Mouse (Mus musculus): ENCODE results near the gene Arl6ip4.

Gene Arl6ip4

GRCm38 (mm10) chr5:124093120-124093794 is 22.6 kb upstream of the Arl6ip4 start:
- intact Hi-C loops (cut with DNase I): no loop called here

- intact Hi-C loops (cut with DNase I): no loop called here
Observed at GRCm38 (mm10) chr5:124093852-124094604, 21.9 kb upstream of the Arl6ip4 start.

- intact Hi-C loops (cut with DNase I): no loop called here
Observed at GRCm38 (mm10) chr5:124095077-124095581, 20.8 kb upstream of the Arl6ip4 start.

- intact Hi-C loops (cut with DNase I): no loop called here
Observed at GRCm38 (mm10) chr5:124095596-124096232, 20.2 kb upstream of the Arl6ip4 start, which contains the start of gene Abcb9. Gene Abcb9 (minus strand): TSS chr5:124095798.

- intact Hi-C loops (cut with DNase I): no loop called here
Observed at GRCm38 (mm10) chr5:124098923-124099322, 17.0 kb upstream of the Arl6ip4 start.

GRCm38 (mm10) chr5:124100128-124101044 is 15.5 kb upstream of the Arl6ip4 start:
- intact Hi-C loops (cut with DNase I): no loop called here

GRCm38 (mm10) chr5:124102326-124102725 is 13.6 kb upstream of the Arl6ip4 start:
- intact Hi-C loops (cut with DNase I): no loop called here

- intact Hi-C loops (cut with DNase I): no loop called here
Observed at GRCm38 (mm10) chr5:124103020-124103419, 12.9 kb upstream of the Arl6ip4 start.

GRCm38 (mm10) chr5:124103552-124103951 is 12.3 kb upstream of the Arl6ip4 start:
- intact Hi-C loops (cut with DNase I): no loop called here

GRCm38 (mm10) chr5:124111077-124111741 is 4.7 kb upstream of the Arl6ip4 start:
- intact Hi-C loops (cut with DNase I): no loop called here

GRCm38 (mm10) chr5:124111742-124112497 is 4.0 kb upstream of the Arl6ip4 start, which contains the start of gene Ogfod2:
Gene Ogfod2 (plus strand): TSS chr5:124112297.
- intact Hi-C loops (cut with DNase I): no loop called here

GRCm38 (mm10) chr5:124112531-124112930 is 3.4 kb upstream of the Arl6ip4 start:
- intact Hi-C loops (cut with DNase I): no loop called here

- intact Hi-C loops (cut with DNase I): no loop called here
Observed at GRCm38 (mm10) chr5:124113030-124113429, 2.9 kb upstream of the Arl6ip4 start.

GRCm38 (mm10) chr5:124114276-124115025 is 1.4 kb upstream of the Arl6ip4 start:
- intact Hi-C loops (cut with DNase I): no loop called here

- intact Hi-C loops (cut with DNase I): no loop called here
Observed at GRCm38 (mm10) chr5:124115531-124115930, 358 bp upstream of the Arl6ip4 start.

GRCm38 (mm10) chr5:124119204-124119603 is 3.3 kb downstream of the Arl6ip4 start:
- intact Hi-C loops (cut with DNase I): no loop called here

GRCm38 (mm10) chr5:124122357-124122756 is 6.5 kb downstream of the Arl6ip4 start:
- intact Hi-C loops (cut with DNase I): no loop called here

GRCm38 (mm10) chr5:124125093-124125492 is 9.2 kb downstream of the Arl6ip4 start:
- intact Hi-C loops (cut with DNase I): no loop called here

GRCm38 (mm10) chr5:124134261-124134660 is 18.4 kb downstream of the Arl6ip4 start:
- intact Hi-C loops (cut with DNase I): no loop called here
